Mouse (Mus musculus) stomach, postnatal 0 days (tissue): ENCODE measurements around the gene Mesp2. TPM values are rescaled to one million over a fixed set of nuclear protein-coding genes. Genes with fewer than 3 reads are reported as not detected.

Experiments used
- ATAC-seq: fragments of 200-750 bp; cut with Nextera tagmentation; 2 replicates; pipeline ENCODE4 v1.8.0; 2017; ENCODE audit not compliant: low FRiP score, low TSS enrichment
- DNase-seq: peaks from one replicate; pipeline ENCODE4 v3.0.0-alpha.2; 2016; ENCODE audit warnings: low spot score
- H3K27ac ChIP-seq: fragments of 300-500 bp; sonication (generic); replicated peaks from 2 replicates; pipeline ENCODE4 v1.5.1; 2014; ENCODE audit warnings: mild to moderate bottlenecking, control low read depth
- H3K27me3 ChIP-seq: fragments of 300-500 bp; sonication (generic); 2 replicates; pipeline ENCODE4 v1.6.1; 2014; ENCODE audit warnings: low read length; ENCODE audit not compliant: control insufficient read depth, insufficient read depth
- H3K36me3 ChIP-seq: fragments of 300-500 bp; sonication (generic); 2 replicates; pipeline ENCODE4 v1.6.1; 2014; ENCODE audit warnings: low read length, mixed read lengths; ENCODE audit not compliant: control insufficient read depth, insufficient read depth
- H3K4me1 ChIP-seq: fragments of 300-500 bp; sonication (generic); replicated peaks from 2 replicates; pipeline ENCODE4 v1.6.1; 2014; ENCODE audit warnings: antibody characterized with exemption; ENCODE audit not compliant: control insufficient read depth, insufficient read depth
- H3K4me2 ChIP-seq: fragments of 300-500 bp; sonication (generic); replicated peaks from 2 replicates; pipeline ENCODE4 v1.6.1; 2014; ENCODE audit warnings: low read depth, mild to moderate bottlenecking, control low read depth, moderate library complexity
- H3K4me3 ChIP-seq: fragments of 300-500 bp; sonication (generic); 2 replicates; pipeline ENCODE4 v1.5.1; 2014; ENCODE audit warnings: low read depth, low read length, control low read depth
- H3K9ac ChIP-seq: fragments of 300-500 bp; sonication (generic); 2 replicates; pipeline ENCODE4 v1.6.1; 2014; ENCODE audit warnings: mild to moderate bottlenecking, low read length, control low read depth, mixed read lengths
- H3K9me3 ChIP-seq: fragments of 300-500 bp; sonication (generic); 2 replicates; pipeline ENCODE4 v1.6.1; 2016; ENCODE audit warnings: low read length; ENCODE audit not compliant: control insufficient read depth
- CTCF ChIP-seq: IDR thresholded peaks from 2 replicates; pipeline ENCODE4 v1.5.1; 2016; ENCODE audit warnings: antibody characterized with exemption, low read depth, mild to moderate bottlenecking, moderate library complexity
- EP300 ChIP-seq: optimal IDR thresholded peaks from 2 replicates; pipeline ENCODE3; 2016; ENCODE audit warnings: antibody characterized with exemption
- WGBS: fragments of 180-500 bp; shearing (Covaris S2); extraction: QIAGEN DNeasy Blood & Tissue Kit; methylation state at CpG from one replicate; pipeline ENCODE4 v1.1.7; 2014; 5-methylcytosine and 5-hydroxymethylcytosine counted together
- polyA plus RNA-seq: library from polyadenylated mRNA; unstranded; fragments of >200 nt; fragmentation: Nextera tagmentation; extraction: Ambion mirVana; gene quantifications from 2 replicates; pipeline ENCODE4 v1.2.1, GENCODE M21; 2015

Mesp2 gene
- polyA plus RNA-seq, 1 experiment from 2014 or later = 1.5 TPM

DNA sequence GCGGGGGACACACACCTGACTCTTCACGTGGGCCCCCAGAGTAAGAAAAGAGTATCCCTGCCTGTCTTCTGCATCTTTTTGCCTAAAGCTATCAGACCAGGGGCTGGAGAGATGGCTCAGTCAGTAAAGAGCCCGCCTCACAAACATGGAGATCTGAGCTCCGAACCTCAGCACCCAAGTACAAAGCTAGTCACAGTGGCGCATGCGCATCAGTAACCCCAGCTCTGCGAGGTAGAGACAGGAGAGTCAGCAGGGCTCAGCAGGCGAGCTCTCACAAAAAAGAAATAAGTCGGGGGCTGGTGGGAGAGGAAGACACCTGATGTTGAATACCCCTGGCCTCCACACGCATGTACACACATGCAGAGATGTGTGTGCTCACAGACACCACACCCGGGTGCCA lies 9.5 kb downstream of the Mesp2 start:
- H3K27me3 ChIP-seq = no peaks in the 10 kb centered on the region
- DNase-seq (no peak), ATAC-seq (no peak)
- 54% methylated on average over 11 of the region's 11 CpGs for WGBS
- no peak overlapping the region for H3K4me2 ChIP-seq
- TF ChIP-seq CTCF (no peak), EP300 (no peak)
- no peak overlapping the region for H3K9ac ChIP-seq
- H3K36me3 ChIP-seq = no peaks in the 10 kb centered on the region
- no peak overlapping the region for H3K4me3 ChIP-seq
- no peak overlapping the region for H3K27ac ChIP-seq
- no peaks in the 10 kb centered on the region for H3K9me3 ChIP-seq
- no peaks in the 10 kb centered on the region for H3K4me1 ChIP-seq

DNA sequence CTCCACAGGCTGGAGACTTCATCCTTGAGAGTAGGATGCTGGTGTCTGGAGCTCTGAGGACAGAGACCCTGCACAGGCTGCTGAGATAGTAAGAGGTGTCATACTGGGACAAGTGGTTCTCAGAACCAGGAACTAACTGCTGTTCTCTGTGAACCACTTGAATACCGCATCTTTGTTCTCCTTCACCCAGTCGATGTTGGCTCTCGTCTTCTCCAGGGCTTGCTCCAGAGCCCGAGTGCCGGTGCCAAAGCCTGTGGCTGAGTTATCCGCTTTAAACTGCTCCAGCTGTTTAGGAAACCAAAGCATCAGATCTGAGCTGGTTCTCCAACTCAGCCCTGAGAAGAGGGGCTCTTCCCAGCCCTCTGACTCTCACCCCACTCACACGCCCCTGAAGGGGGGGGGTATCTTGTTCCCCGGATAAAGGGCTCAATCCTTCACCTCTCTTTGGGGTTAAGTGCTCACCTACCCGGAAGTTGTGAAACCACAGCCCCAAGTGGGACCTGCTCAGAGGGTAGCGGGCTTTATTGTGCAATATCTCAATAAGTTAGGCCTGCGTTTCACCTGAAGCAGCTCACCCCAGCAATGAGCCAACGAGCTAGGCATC lies 11.7 kb downstream of the Mesp2 start:
- no peaks in the 10 kb centered on the region for H3K36me3 ChIP-seq
- no peak overlapping the region for H3K9ac ChIP-seq
- ATAC-seq (no peak), DNase-seq (no peak)
- 75% methylated on average over 12 of the region's 12 CpGs for WGBS
- H3K27me3 ChIP-seq = no peaks in the 10 kb centered on the region
- no peaks in the 10 kb centered on the region for H3K4me1 ChIP-seq
- H3K4me2 ChIP-seq = no peak overlapping the region
- H3K9me3 ChIP-seq = no peaks in the 10 kb centered on the region
- no peak overlapping the region for H3K4me3 ChIP-seq
- TF ChIP-seq EP300 (no peak), CTCF (no peak)
- no peak overlapping the region for H3K27ac ChIP-seq

DNA sequence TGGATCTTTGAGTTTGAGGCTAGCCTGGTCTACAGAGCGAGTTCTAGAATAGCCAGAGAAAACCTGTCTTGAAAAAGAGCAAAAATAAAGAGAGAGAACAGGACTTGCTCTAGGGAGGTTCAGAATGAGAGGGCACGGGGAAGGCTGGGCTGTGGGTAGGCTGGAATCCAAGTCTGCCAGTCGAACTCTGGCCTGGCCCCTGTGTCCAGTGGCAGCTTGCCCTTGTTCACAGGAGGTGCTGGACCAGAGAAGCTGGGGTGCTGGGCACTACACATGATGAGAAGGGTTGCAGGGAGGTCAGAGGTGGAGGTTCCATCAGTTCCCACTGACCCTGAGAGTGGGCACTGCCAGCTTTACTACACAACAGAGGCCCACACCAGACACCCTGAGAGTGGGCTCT lies 17.8 kb downstream of the Mesp2 start:
- no peak for DNase-seq
- no peak overlapping the region for H3K4me2 ChIP-seq
- 91% methylated on average over 3 of the region's 3 CpGs for WGBS
- no peaks in the 10 kb centered on the region for H3K27me3 ChIP-seq
- H3K36me3 ChIP-seq = no peaks in the 10 kb centered on the region
- TF ChIP-seq CTCF = no peak
- no peak for TF ChIP-seq EP300
- no peak overlapping the region for H3K9ac ChIP-seq
- no peak overlapping the region for H3K27ac ChIP-seq
- ATAC-seq = no peak
- no peaks in the 10 kb centered on the region for H3K4me1 ChIP-seq
- H3K4me3 ChIP-seq = no peak overlapping the region
- no peaks in the 10 kb centered on the region for H3K9me3 ChIP-seq

DNA sequence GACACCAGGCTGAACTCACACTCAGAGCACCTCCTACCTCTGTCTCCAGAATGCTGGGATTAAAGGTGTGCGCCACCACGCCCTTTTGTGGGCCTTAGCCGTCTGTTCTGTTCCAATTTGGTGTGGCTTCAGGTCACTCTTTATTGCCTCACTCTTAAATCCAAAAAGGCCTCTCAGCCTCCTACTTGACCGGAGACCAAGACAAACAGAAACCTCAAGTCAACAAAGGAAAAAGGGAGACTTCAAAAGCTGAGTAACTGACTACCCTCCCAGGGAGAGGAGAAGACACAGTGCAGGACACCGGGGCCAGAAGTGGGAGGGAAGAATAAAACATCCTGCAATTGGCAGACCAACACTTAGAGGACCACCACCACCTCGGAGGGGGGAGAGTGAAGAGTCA lies 20.6 kb downstream of the Mesp2 start:
- Histone ChIP-seq H3K4me2 (no peak overlapping the region), H3K4me1 (no peaks in the 10 kb centered on the region), H3K9ac (no peak overlapping the region), H3K9me3 (no peaks in the 10 kb centered on the region), H3K27ac (peak overlapping the region; percentile 70), H3K36me3 (no peaks in the 10 kb centered on the region), H3K4me3 (no peak overlapping the region), H3K27me3 (no peaks in the 10 kb centered on the region)
- DNase-seq (peak; percentile 20), ATAC-seq (no peak)
- WGBS = 46% methylated on average over 6 of the region's 6 CpGs
- TF ChIP-seq CTCF (no peak), EP300 (no peak)

DNA sequence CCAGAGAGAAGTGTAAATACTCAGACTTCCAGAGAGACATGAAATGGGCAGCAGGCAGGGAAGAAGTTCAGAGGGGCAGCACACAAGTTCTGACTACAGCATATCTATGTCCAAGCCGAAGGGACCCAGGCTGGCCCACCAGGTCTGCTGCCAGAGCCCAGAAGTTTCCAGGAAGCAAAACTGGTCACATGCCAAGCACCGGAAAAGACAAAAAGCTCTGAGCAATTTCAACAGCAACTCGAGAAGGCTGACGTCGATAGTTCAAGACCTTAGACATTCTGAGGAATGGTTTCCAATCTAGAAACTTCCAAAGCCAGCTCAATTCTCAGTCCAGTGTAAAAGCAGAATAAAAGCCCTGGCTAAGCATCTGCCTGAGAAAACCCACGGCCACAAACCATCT lies 21.1 kb downstream of the Mesp2 start:
- ATAC-seq = no peak
- Histone ChIP-seq H3K4me3 (no peak overlapping the region), H3K27ac (peak overlapping the region; percentile 70), H3K4me2 (no peak overlapping the region), H3K9me3 (no peaks in the 10 kb centered on the region), H3K27me3 (no peaks in the 10 kb centered on the region), H3K36me3 (no peaks in the 10 kb centered on the region), H3K4me1 (no peaks in the 10 kb centered on the region), H3K9ac (no peak overlapping the region; the same call in 1 of the 2 replicates)
- TF ChIP-seq CTCF (no peak), EP300 (no peak)
- DNase-seq = peak; percentile 38
- WGBS = 34% methylated on average over 6 of the region's 6 CpGs

DNA sequence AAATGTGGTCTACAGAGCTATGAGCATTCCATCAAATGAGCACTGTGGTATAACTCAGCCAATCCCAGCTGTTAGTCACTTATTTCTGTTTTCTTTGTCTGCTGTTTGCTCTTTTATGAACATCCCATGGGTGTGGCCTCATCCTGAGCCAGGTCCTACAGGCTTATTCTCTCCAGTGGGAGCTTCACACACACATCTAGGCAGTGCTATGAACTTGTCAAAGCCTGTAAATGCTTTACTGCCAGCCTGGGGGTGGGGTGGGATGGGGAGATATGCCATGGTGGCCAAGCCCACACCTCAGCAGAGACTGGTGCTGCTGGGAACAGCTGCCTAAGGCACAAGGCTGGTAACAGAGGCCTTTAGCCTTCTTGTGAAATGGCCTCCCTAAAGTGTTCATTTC lies 22.5 kb downstream of the Mesp2 start:
- Histone ChIP-seq H3K9me3 (no peaks in the 10 kb centered on the region), H3K4me2 (no peak overlapping the region), H3K9ac (no peak overlapping the region), H3K36me3 (no peaks in the 10 kb centered on the region), H3K4me1 (no peaks in the 10 kb centered on the region), H3K27ac (no peak overlapping the region), H3K4me3 (no peak overlapping the region), H3K27me3 (no peaks in the 10 kb centered on the region)
- peak; percentile 46; the same call in 1 of the 2 replicates for ATAC-seq
- DNase-seq = no peak
- TF ChIP-seq EP300 = no peak
- no peak for TF ChIP-seq CTCF
